Mouse (Mus musculus): ENCODE results near the gene Ctnna3. TPM values are rescaled to one million over a fixed set of nuclear protein-coding genes. Genes with fewer than 3 reads are reported as not detected.
"Not testable (repeated sequence)": the region's sequence is repeated elsewhere in the genome, so short reads cannot be mapped to it uniquely, and the experiment has no call there.

The Ctnna3 gene
- polyA plus RNA-seq, 1 experiment = 0.70 TPM

GRCm38 (mm10) chr10:63423591-63424474 lies 6.1 kb upstream of the Ctnna3 start:
- DNase-seq (ENCODE audit: extremely low spot score in 1 of 2, low spot score in 1 of 2) = no peak

GRCm38 (mm10) chr10:63424475-63424814 lies 5.5 kb upstream of the Ctnna3 start:
- DNase-seq (ENCODE audit: extremely low spot score in 1 of 2, low spot score in 1 of 2) = peak in 1 of 2 experiments; percentile 37

- no peak for DNase-seq (ENCODE audit: extremely low spot score in 1 of 2, low spot score in 1 of 2)
Measured at GRCm38 (mm10) chr10:63427146-63427545, 2.8 kb upstream of the Ctnna3 start.

- DNase-seq (ENCODE audit: extremely low spot score in 1 of 2, low spot score in 1 of 2) = peak in 1 of 2 experiments; percentile 53
Measured at GRCm38 (mm10) chr10:63428243-63429022, 1.5 kb upstream of the Ctnna3 start.

GRCm38 (mm10) chr10:63429023-63429340 lies 916 bp upstream of the Ctnna3 start:
- no peak for DNase-seq (ENCODE audit: extremely low spot score in 1 of 2, low spot score in 1 of 2)

GRCm38 (mm10) chr10:63429380-63429779 lies 518 bp upstream of the Ctnna3 start:
- peak; percentile 96 to 100 for DNase-seq (ENCODE audit: extremely low spot score in 1 of 2, low spot score in 1 of 2)

- no peak for DNase-seq (ENCODE audit: extremely low spot score in 1 of 2, low spot score in 1 of 2)
Measured at GRCm38 (mm10) chr10:63431221-63431736, 1.4 kb downstream of the Ctnna3 start.

GRCm38 (mm10) chr10:63432099-63432498 lies 2.2 kb downstream of the Ctnna3 start:
- DNase-seq (ENCODE audit: extremely low spot score in 1 of 2, low spot score in 1 of 2) = no peak

- no peak for DNase-seq (ENCODE audit: extremely low spot score in 1 of 2, low spot score in 1 of 2)
Measured at GRCm38 (mm10) chr10:63432887-63433286, 3.0 kb downstream of the Ctnna3 start.

GRCm38 (mm10) chr10:63438736-63439262 lies 8.9 kb downstream of the Ctnna3 start:
- DNase-seq (ENCODE audit: extremely low spot score in 1 of 2, low spot score in 1 of 2) = no peak

GRCm38 (mm10) chr10:63439694-63440228 lies 9.9 kb downstream of the Ctnna3 start:
- no peak for DNase-seq (ENCODE audit: extremely low spot score in 1 of 2, low spot score in 1 of 2)

- not testable (repeated sequence) for DNase-seq (ENCODE audit: extremely low spot score in 1 of 2, low spot score in 1 of 2)
Measured at GRCm38 (mm10) chr10:63444602-63445387, 14.9 kb downstream of the Ctnna3 start.

- no peak for DNase-seq (ENCODE audit: extremely low spot score in 1 of 2, low spot score in 1 of 2)
Measured at GRCm38 (mm10) chr10:63453926-63454325, 24.0 kb downstream of the Ctnna3 start.

GRCm38 (mm10) chr10:63455110-63455878 lies 25.4 kb downstream of the Ctnna3 start:
- DNase-seq (ENCODE audit: extremely low spot score in 1 of 2, low spot score in 1 of 2) = no peak

GRCm38 (mm10) chr10:63457292-63458128 lies 27.6 kb downstream of the Ctnna3 start:
- no peak for DNase-seq (ENCODE audit: extremely low spot score in 1 of 2, low spot score in 1 of 2)

GRCm38 (mm10) chr10:63460935-63461334 lies 31.0 kb downstream of the Ctnna3 start:
- DNase-seq (ENCODE audit: extremely low spot score in 1 of 2, low spot score in 1 of 2) = no peak

GRCm38 (mm10) chr10:63472473-63472872 lies 42.6 kb downstream of the Ctnna3 start:
- no peak for DNase-seq (ENCODE audit: extremely low spot score in 1 of 2, low spot score in 1 of 2)

GRCm38 (mm10) chr10:63476167-63476647 lies 46.3 kb downstream of the Ctnna3 start:
- DNase-seq (ENCODE audit: extremely low spot score in 1 of 2, low spot score in 1 of 2) = peak; percentile 21 to 78
